Mouse (Mus musculus) lung, postnatal 0 days (tissue): Measurements from ENCODE around the gene Dmwd. TPM values are rescaled to one million over a fixed set of nuclear protein-coding genes. Genes with fewer than 3 reads are reported as not detected.

Experiments
- ATAC-seq: fragments of 200-750 bp; cut with Nextera tagmentation; 2 replicates; pipeline ENCODE4 v1.8.0; 2017; ENCODE audit warnings: moderate library complexity
- DNase-seq: peaks from one replicate; pipeline ENCODE4 v3.0.0-alpha.2; 2016; ENCODE audit warnings: low spot score
- H3K27ac ChIP-seq: fragments of 300-500 bp; sonication (generic); 2 replicates; pipeline ENCODE4 v1.5.1; 2014; ENCODE audit warnings: antibody characterized with exemption, mild to moderate bottlenecking, low read length, mixed read lengths
- H3K27me3 ChIP-seq: fragments of 300-500 bp; sonication (generic); replicated peaks from 2 replicates; pipeline ENCODE4 v1.6.1; 2014; ENCODE audit warnings: low read length, mixed read lengths; ENCODE audit not compliant: insufficient read depth
- H3K36me3 ChIP-seq: fragments of 300-500 bp; sonication (generic); 2 replicates; pipeline ENCODE4 v1.6.1; 2014; ENCODE audit warnings: low read length, mixed read lengths; ENCODE audit not compliant: insufficient read depth
- H3K4me1 ChIP-seq: fragments of 300-500 bp; sonication (generic); 2 replicates; pipeline ENCODE4 v1.6.1; 2014; ENCODE audit warnings: antibody characterized with exemption, low read depth, low read length, mixed read lengths; ENCODE audit not compliant: insufficient read depth
- H3K4me2 ChIP-seq: fragments of 300-500 bp; sonication (generic); replicated peaks from 2 replicates; pipeline ENCODE4 v1.6.1; 2014; ENCODE audit warnings: low read depth, mild to moderate bottlenecking, low read length, moderate library complexity, mixed read lengths
- H3K4me3 ChIP-seq: fragments of 300-500 bp; sonication (generic); 2 replicates; pipeline ENCODE4 v1.5.1; 2014; ENCODE audit warnings: low read depth, low read length
- H3K9ac ChIP-seq: fragments of 300-500 bp; sonication (generic); replicated peaks from 2 replicates; pipeline ENCODE4 v1.6.1; 2014; ENCODE audit warnings: low read depth, mild to moderate bottlenecking
- H3K9me3 ChIP-seq: fragments of 300-500 bp; sonication (generic); 2 replicates; pipeline ENCODE4 v1.6.1; 2016; ENCODE audit warnings: low read length, mixed read lengths
- CTCF ChIP-seq: IDR thresholded peaks from 2 replicates; pipeline ENCODE4 v1.5.1; 2016; ENCODE audit warnings: antibody characterized with exemption, mild to moderate bottlenecking
- EP300 ChIP-seq: IDR thresholded peaks from 2 replicates; pipeline ENCODE4 v1.6.1; 2016; ENCODE audit warnings: antibody characterized with exemption, mild to moderate bottlenecking, control low read depth
- WGBS: fragments of 180-500 bp; shearing (Covaris S2); extraction: QIAGEN DNeasy Blood & Tissue Kit; methylation state at CpG from one replicate; pipeline ENCODE4 v1.1.7; 2014; 5-methylcytosine and 5-hydroxymethylcytosine counted together
- polyA plus RNA-seq: library from polyadenylated mRNA; unstranded; fragments of >200 nt; fragmentation: Nextera tagmentation; extraction: Ambion mirVana; gene quantifications from 2 replicates; pipeline ENCODE4 v1.2.1, GENCODE M21; 2015

The Dmwd gene
- 9.7 and 12.0 TPM in 2 replicates for polyA plus RNA-seq

DNA sequence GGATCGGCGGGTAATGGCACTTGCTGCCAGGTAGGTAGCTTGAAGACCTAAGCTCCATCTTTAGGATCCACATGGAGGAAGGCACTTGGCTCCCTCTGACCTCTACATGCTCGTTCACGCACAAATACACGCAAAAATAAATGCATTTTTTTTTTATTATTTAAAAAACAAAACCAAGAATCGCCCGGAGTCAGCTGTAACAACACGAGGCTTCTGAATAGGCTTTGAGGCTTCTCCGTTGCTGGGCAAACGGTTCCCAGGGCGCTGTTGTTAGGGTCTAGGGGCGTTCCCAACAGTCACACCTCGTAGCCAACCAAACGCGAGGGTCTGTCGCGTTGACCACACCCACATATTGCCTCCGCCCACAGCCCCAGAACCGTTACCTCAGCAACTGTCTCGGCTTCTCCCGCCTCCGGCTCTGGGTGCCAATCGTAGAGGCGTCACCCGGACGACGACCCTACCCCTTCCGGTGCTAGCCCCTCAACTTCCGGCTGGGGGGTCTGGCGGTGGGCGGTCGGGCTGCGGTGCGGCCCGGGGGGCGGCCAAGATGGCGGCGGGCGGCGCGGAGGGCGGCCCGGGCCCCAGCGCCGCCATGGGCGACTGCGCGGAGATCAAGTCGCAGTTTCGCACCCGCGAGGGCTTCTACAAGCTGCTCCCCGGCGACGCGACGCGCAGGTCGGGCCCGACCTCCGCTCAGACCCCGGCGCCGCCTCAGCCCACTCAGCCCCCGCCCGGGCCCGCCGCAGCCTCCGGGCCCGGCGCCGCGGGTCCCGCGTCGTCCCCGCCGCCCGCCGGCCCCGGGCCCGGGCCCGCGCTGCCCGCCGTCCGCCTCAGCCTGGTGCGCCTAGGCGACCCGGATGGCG is at the start of gene Dmwd:
Gene Dmwd (plus strand): TSS at position 505 of the 863 bp plus-strand sequence.
- peaks cover 8% of the 10 kb centered on the region; the same call in 1 of the 2 replicates for H3K36me3 ChIP-seq
- ATAC-seq: peak; percentile 98

DNA sequence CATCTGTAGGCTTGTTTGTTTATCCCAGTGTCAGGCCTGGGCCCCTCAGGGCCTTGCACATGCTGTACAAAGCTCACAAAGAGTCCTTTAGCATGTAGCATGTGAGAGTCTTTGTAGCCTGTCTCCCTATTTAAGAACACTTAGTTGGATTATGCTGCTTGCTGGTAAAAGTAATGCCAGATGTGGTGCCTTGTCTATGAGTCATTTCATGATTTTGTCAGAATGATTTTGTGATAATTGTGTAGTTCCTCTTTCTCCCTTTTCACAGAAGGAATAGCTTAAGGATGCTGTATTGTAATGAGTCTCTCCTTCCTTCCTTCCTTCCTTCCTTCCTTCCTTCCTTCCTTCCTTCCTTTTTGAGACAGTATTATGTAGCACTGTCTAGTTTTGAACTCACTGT is 48.0 kb upstream of the Dmwd start:
- TF ChIP-seq CTCF (no peak), EP300 (no peak)
- H3K27me3 ChIP-seq: peaks cover 8% of the 10 kb centered on the region
- DNase-seq (no peak), ATAC-seq (no peak)
- no peak overlapping the region for H3K4me3 ChIP-seq
- H3K27ac ChIP-seq: no peak overlapping the region
- peaks cover 29% of the 10 kb centered on the region; the same call in 1 of the 2 replicates for H3K36me3 ChIP-seq
- H3K4me1 ChIP-seq: no peaks in the 10 kb centered on the region; the same call in 1 of the 2 replicates
- H3K9ac ChIP-seq: no peak overlapping the region
- H3K4me2 ChIP-seq: no peak overlapping the region
- H3K9me3 ChIP-seq: no peaks in the 10 kb centered on the region

More for the DNA sequence above, at the start of gene Dmwd:
- H3K27ac ChIP-seq: peak within 1 kb of the TSS; percentile 88
- H3K9me3 ChIP-seq: no peaks in the 10 kb centered on the region
- WGBS: under 1% methylated on average over 63 of the region's 91 CpGs
- peak within 1 kb of the TSS; percentile 87 for H3K9ac ChIP-seq
- peak within 1 kb of the TSS; percentile 84 for H3K4me2 ChIP-seq
- H3K27me3 ChIP-seq: no peaks in the 10 kb centered on the region
- H3K4me1 ChIP-seq: peaks cover 12% of the 10 kb centered on the region; the same call in 1 of the 2 replicates
- TF ChIP-seq CTCF (no peak), EP300 (no peak)
- peak within 1 kb of the TSS; percentile 83 for H3K4me3 ChIP-seq
- peak; percentile 99 for DNase-seq

DNA sequence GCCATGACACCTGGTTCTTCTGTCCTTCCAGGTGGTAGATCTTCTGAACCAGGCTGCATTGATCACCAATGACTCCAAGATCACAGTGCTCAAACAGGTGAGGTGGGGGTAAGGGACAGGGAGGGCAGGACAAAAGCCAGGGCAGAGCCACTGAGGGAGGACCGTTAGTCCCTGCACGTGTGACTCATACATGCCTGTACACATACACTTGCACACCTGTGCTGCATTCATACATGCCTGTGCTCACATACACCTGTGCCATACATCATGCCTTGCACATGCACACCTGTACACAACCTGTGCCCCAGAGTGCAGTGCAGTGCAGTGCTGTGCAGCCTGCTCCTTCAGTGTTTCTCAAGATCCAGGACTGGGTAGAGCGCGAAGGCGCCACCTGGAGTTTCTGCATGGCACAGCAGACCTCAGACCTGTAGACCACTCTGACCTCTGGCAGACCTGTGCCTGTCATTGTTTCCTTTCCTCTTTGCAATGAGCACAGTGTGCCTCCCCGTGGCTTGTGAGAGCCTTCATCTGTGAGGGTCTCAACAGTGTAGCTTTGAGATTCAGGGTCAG is 46.9 kb upstream of the Dmwd start:
- Histone ChIP-seq H3K4me2 (no peak overlapping the region), H3K4me1 (no peaks in the 10 kb centered on the region; the same call in 1 of the 2 replicates), H3K9ac (no peak overlapping the region), H3K27ac (no peak overlapping the region), H3K4me3 (no peak overlapping the region), H3K36me3 (peaks cover 33% of the 10 kb centered on the region; the same call in 1 of the 2 replicates), H3K27me3 (no peaks in the 10 kb centered on the region), H3K9me3 (no peaks in the 10 kb centered on the region)
- DNase-seq (peak; percentile 72), ATAC-seq (peak; percentile 65)
- 59% methylated on average over 6 of the region's 6 CpGs for WGBS
- TF ChIP-seq EP300 (no peak), CTCF (peak; percentile 85)

DNA sequence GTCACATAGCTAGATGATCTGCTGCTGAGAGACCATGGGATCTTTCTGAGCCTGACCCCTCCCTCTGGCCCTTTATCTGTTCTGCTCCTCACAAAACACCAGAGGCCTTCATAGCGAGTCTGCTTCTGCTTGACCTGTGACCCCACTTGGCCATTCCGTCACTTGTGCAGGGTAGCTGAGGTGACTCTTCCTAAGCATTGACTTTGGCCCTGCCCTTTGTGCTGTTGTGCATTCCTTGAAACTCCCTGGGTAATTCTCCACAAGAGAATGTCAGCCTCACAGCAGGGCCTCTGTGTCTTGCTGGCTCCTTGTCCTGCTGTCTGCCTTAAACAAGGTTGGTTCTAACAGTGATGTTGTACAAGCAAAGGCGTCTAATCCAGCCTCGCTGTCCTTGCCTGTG is 44.4 kb upstream of the Dmwd start:
- Histone ChIP-seq H3K36me3 (peaks cover 54% of the 10 kb centered on the region), H3K9ac (no peak overlapping the region), H3K27me3 (no peaks in the 10 kb centered on the region), H3K27ac (no peak overlapping the region), H3K9me3 (no peaks in the 10 kb centered on the region), H3K4me2 (no peak overlapping the region), H3K4me3 (no peak overlapping the region), H3K4me1 (no peaks in the 10 kb centered on the region)
- no peak for ATAC-seq
- TF ChIP-seq CTCF (no peak), EP300 (no peak)
- no peak for DNase-seq
- WGBS: 76% methylated on average over 4 of the region's 4 CpGs

DNA sequence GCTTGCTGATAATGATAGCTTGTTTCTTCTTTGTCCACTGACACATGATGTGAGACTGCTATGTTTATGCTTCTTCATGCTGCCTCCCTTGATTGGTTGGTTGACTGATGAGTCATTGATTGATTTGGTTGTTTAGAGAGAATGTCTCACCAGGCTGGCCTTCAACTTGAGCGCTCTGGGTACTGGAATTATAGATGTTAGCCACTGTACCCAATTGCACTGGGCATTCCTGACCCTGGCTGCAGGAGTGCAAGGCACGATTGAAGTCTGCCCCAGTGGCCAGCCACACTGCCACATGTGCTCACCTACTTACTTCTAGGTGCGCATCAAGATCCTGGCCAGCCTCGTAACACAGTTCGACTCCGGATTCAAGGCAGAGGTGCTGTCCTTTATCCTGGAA is 31.4 kb upstream of the Dmwd start:
- DNase-seq (no peak), ATAC-seq (no peak)
- Histone ChIP-seq H3K9ac (no peak overlapping the region), H3K9me3 (no peaks in the 10 kb centered on the region), H3K4me3 (no peak overlapping the region), H3K27me3 (no peaks in the 10 kb centered on the region), H3K27ac (no peak overlapping the region), H3K4me2 (no peak overlapping the region), H3K36me3 (peaks cover 72% of the 10 kb centered on the region), H3K4me1 (no peaks in the 10 kb centered on the region)
- WGBS: 92% methylated on average over 6 of the region's 6 CpGs
- TF ChIP-seq CTCF: no peak
- no peak for TF ChIP-seq EP300

DNA sequence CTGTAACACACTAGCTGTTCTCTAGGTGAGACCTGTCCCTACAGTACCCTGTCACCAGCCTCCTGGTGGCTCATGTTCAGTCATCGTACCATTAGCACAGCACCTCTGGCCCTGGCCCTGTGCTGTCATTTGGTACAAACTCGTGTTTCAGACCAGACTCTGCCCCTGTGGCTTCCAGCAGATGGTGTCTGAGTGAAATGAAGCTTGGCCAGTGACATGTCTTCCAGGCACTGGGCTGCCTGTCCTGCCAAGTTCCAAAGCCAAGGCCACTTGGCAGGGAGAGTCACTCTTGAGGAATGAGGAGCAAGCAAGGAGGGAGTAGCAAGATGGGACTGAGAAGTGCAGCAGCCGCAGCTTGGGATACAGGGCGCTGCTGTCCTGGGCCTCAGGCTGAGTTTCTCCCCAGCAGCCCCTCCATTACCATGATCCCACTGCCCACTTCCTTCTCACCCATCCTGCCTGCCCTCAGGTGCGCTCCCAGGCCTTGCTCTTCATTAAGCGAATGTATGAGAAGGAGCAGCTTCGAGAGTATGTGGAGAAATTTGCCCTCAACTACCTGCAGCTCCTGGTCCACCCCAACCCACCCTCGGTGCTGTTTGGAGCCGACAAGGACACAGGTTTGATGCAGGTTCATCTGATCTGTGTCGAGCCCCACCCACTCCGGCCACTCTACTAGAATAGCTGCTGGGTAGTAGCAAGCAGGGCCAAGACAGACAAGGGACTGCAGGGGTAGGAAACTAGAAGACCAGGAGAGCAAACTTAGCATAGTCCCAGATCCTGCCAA is 29.5 kb upstream of the Dmwd start:
- H3K9me3 ChIP-seq: no peaks in the 10 kb centered on the region
- DNase-seq (no peak), ATAC-seq (no peak)
- no peaks in the 10 kb centered on the region for H3K4me1 ChIP-seq
- H3K4me2 ChIP-seq: no peak overlapping the region
- peaks cover 58% of the 10 kb centered on the region for H3K36me3 ChIP-seq
- H3K27ac ChIP-seq: no peak overlapping the region
- TF ChIP-seq EP300: no peak
- no peak for TF ChIP-seq CTCF
- WGBS: 89% methylated on average over 11 of the region's 11 CpGs
- H3K9ac ChIP-seq: no peak overlapping the region
- H3K27me3 ChIP-seq: no peaks in the 10 kb centered on the region
- no peak overlapping the region for H3K4me3 ChIP-seq
